Mouse (Mus musculus): ENCODE measurements around the gene Vmn1r195. TPM values are rescaled to one million over a fixed set of nuclear protein-coding genes. Genes with fewer than 3 reads are reported as not detected.
"Not testable (repeated sequence)": the region's sequence is repeated elsewhere in the genome, so short reads cannot be mapped to it uniquely, and the experiment has no call there.

Vmn1r195 gene
- polyA plus RNA-seq (2015; fragmentation: Nextera tagmentation; extraction: Ambion mirVana): not detected in 2 replicates

DNA sequence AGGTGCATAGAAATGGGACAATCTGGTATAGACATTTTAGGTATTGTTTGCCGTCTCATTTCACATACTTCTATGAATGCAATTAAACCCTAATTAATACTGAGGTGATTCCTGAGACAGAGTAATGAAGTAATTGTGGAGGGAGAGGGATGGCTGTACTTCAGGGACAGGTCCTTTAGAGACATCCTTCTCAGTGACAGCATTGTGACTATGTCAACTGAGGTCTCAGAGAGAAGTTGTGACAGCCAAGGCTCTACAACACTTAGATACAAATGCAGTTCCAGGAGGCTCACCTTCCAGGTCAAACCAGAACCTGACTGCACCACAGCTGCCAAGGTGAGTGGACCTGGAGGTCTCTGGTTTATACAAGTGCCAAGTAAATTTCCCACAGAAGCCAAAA, at the start of gene Vmn1r195:
Gene Vmn1r195 (plus strand): TSS at position 301 of the 400 bp plus-strand sequence.
- not testable (repeated sequence) for H3K9me3 ChIP-seq (ENCODE audit: control insufficient read depth); H3K9ac ChIP-seq (ENCODE audit: low read depth, low read length); ATAC-seq; H3K4me1 ChIP-seq (replicated peaks; ENCODE audit: control insufficient read depth, insufficient read depth, low read length); H3K27ac ChIP-seq (ENCODE audit: low read depth, low read length); H3K36me3 ChIP-seq (ENCODE audit: control insufficient read depth, insufficient read depth); H3K27me3 ChIP-seq (replicated peaks; ENCODE audit: control insufficient read depth, insufficient read depth, low read length); H3K4me2 ChIP-seq (replicated peaks; ENCODE audit: low read depth); H3K4me3 ChIP-seq (ENCODE audit: low read depth, low read length)
- WGBS: 96% methylated on average over 1 of the region's 1 CpGs

- not testable (repeated sequence) for H3K4me3 ChIP-seq (ENCODE audit: low read depth, low read length); H3K36me3 ChIP-seq (ENCODE audit: control insufficient read depth, insufficient read depth); H3K9ac ChIP-seq (ENCODE audit: low read depth, low read length); H3K4me2 ChIP-seq (replicated peaks; ENCODE audit: low read depth); H3K27me3 ChIP-seq (replicated peaks; ENCODE audit: control insufficient read depth, insufficient read depth, low read length); H3K4me1 ChIP-seq (replicated peaks; ENCODE audit: control insufficient read depth, insufficient read depth, low read length); H3K27ac ChIP-seq (ENCODE audit: low read depth, low read length); H3K9me3 ChIP-seq (ENCODE audit: control insufficient read depth); ATAC-seq
- WGBS: 91% methylated on average over 1 of the region's 1 CpGs
Observed at GRCm38 (mm10) chr13:22223060-22223459, 47.3 kb upstream of the Vmn1r195 start, which contains the start of gene Vmn1r193. Gene Vmn1r193 (minus strand): TSS chr13:22223160.

GRCm38 (mm10) chr13:22243915-22244314, 26.4 kb upstream of the Vmn1r195 start, which contains the start of gene Vmn1r194:
Gene Vmn1r194 (plus strand): TSS chr13:22244215.
- H3K4me2 ChIP-seq (replicated peaks; ENCODE audit: low read depth): no peak within 1 kb of the TSS
- ATAC-seq: no peak
- no peaks in the 10 kb centered on the region for H3K36me3 ChIP-seq (ENCODE audit: control insufficient read depth, insufficient read depth)
- H3K9me3 ChIP-seq (ENCODE audit: control insufficient read depth): no peaks in the 10 kb centered on the region
- no peak for TF ChIP-seq CTCF (IDR thresholded peaks at IDR 0.05; ENCODE audit: low read depth)
- WGBS: 47% methylated on average over 1 of the region's 1 CpGs
- no peak within 1 kb of the TSS for H3K9ac ChIP-seq (ENCODE audit: low read depth, low read length)
- H3K4me1 ChIP-seq (replicated peaks; ENCODE audit: control insufficient read depth, insufficient read depth, low read length): no peaks in the 10 kb centered on the region
- no peak within 1 kb of the TSS for H3K4me3 ChIP-seq (ENCODE audit: low read depth, low read length)
- H3K27ac ChIP-seq (ENCODE audit: low read depth, low read length): no peak within 1 kb of the TSS
- no peaks in the 10 kb centered on the region for H3K27me3 ChIP-seq (replicated peaks; ENCODE audit: control insufficient read depth, insufficient read depth, low read length)

DNA sequence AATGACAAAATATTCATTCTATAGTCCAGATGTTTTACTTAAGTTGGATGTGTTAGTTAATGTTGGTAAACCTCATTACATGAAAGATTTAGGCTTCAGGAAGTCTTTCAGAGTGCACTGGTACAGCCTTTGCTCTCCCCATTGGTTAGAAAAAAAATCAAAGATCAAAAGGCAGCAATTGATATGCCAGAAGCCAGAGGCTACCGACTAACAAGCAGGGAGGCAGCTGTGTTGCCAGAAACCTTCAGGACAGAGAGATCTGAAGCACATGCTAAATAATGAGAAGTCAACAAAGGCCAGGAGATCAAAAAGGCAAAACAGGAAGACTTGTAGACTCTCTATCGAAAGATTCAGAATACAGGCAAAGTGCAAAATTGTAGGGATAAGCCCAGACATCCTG, 1.4 kb downstream of the Vmn1r195 start:
- no peak for ATAC-seq
- Histone ChIP-seq H3K36me3 (ENCODE audit: control insufficient read depth, insufficient read depth) (no peaks in the 10 kb centered on the region), H3K27ac (ENCODE audit: low read depth, low read length) (no peak overlapping the region), H3K4me1 (replicated peaks; ENCODE audit: control insufficient read depth, insufficient read depth, low read length) (no peaks in the 10 kb centered on the region), H3K9me3 (ENCODE audit: control insufficient read depth) (no peaks in the 10 kb centered on the region), H3K9ac (ENCODE audit: low read depth, low read length) (no peak overlapping the region), H3K4me3 (ENCODE audit: low read depth, low read length) (no peak overlapping the region), H3K4me2 (replicated peaks; ENCODE audit: low read depth) (no peak overlapping the region), H3K27me3 (replicated peaks; ENCODE audit: control insufficient read depth, insufficient read depth, low read length) (no peaks in the 10 kb centered on the region)
- no peak for TF ChIP-seq CTCF (IDR thresholded peaks at IDR 0.05; ENCODE audit: low read depth)
- WGBS: 42% methylated on average over 2 of the region's 2 CpGs

DNA sequence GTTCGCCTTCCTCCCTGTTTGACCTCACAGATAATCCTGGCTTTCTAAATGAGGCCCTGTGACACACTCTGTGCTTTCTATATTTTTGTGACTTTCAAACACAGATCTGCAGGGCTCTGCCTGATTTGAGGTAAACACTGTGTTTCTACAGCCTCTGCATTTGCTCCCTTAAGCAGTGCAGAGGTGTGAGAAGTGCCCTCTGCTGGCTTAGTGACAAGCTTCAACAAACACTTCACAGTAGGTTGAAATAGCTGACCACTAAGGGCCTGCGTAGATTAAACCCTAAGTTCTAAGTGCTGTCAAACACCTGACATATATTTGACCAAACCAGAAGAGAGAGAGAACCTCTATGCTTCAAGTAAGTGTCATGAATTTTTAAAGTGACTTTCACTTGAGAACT, 14.3 kb downstream of the Vmn1r195 start:
- 64% methylated on average over 2 of the region's 2 CpGs for WGBS
- H3K27ac ChIP-seq (ENCODE audit: low read depth, low read length): no peak overlapping the region
- H3K27me3 ChIP-seq (replicated peaks; ENCODE audit: control insufficient read depth, insufficient read depth, low read length): no peaks in the 10 kb centered on the region
- no peak for ATAC-seq
- H3K36me3 ChIP-seq (ENCODE audit: control insufficient read depth, insufficient read depth): no peaks in the 10 kb centered on the region
- TF ChIP-seq CTCF (IDR thresholded peaks at IDR 0.05; ENCODE audit: low read depth): peak; percentile 52
- H3K9me3 ChIP-seq (ENCODE audit: control insufficient read depth): no peaks in the 10 kb centered on the region
- H3K4me3 ChIP-seq (ENCODE audit: low read depth, low read length): no peak overlapping the region
- H3K4me1 ChIP-seq (replicated peaks; ENCODE audit: control insufficient read depth, insufficient read depth, low read length): no peaks in the 10 kb centered on the region
- H3K4me2 ChIP-seq (replicated peaks; ENCODE audit: low read depth): no peak overlapping the region
- no peak overlapping the region for H3K9ac ChIP-seq (ENCODE audit: low read depth, low read length)

DNA sequence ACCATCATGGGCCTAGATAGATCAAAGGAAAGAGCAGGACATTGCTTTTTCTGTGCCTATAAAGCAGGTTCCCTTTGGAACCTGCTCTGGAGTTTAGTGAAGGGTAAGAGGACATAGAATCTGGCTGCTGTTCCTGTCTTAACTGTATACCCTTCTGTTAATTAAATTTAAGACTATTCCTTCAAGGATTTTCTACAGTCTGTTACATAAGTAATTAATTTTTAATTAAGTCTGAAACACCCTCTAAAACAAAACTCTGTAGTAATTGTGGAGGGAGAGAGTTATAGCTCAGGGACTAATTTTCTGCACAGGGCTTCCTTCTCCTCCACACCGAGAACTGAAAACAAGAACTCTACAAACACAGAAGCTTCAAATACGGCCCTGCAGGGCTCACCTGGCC, 19.3 kb downstream of the Vmn1r195 start, which contains the start of gene Vmn1r196:
Gene Vmn1r196 (plus strand): TSS at position 301 of the 400 bp plus-strand sequence.
- WGBS: 65% methylated on average over 2 of the region's 2 CpGs
- Histone ChIP-seq H3K9ac (ENCODE audit: low read depth, low read length) (no peak within 1 kb of the TSS), H3K4me3 (ENCODE audit: low read depth, low read length) (no peak within 1 kb of the TSS), H3K36me3 (ENCODE audit: control insufficient read depth, insufficient read depth) (no peaks in the 10 kb centered on the region), H3K4me2 (replicated peaks; ENCODE audit: low read depth) (no peak within 1 kb of the TSS), H3K27ac (ENCODE audit: low read depth, low read length) (no peak within 1 kb of the TSS), H3K27me3 (replicated peaks; ENCODE audit: control insufficient read depth, insufficient read depth, low read length) (no peaks in the 10 kb centered on the region), H3K4me1 (replicated peaks; ENCODE audit: control insufficient read depth, insufficient read depth, low read length) (no peaks in the 10 kb centered on the region), H3K9me3 (ENCODE audit: control insufficient read depth) (no peaks in the 10 kb centered on the region)
- ATAC-seq: no peak
- TF ChIP-seq CTCF (IDR thresholded peaks at IDR 0.05; ENCODE audit: low read depth): no peak

GRCm38 (mm10) chr13:22308075-22308474, 37.8 kb downstream of the Vmn1r195 start:
- H3K36me3 ChIP-seq (ENCODE audit: control insufficient read depth, insufficient read depth); H3K4me3 ChIP-seq (ENCODE audit: low read depth, low read length); H3K9ac ChIP-seq (ENCODE audit: low read depth, low read length); H3K4me1 ChIP-seq (replicated peaks; ENCODE audit: control insufficient read depth, insufficient read depth, low read length); H3K27me3 ChIP-seq (replicated peaks; ENCODE audit: control insufficient read depth, insufficient read depth, low read length); ATAC-seq; H3K9me3 ChIP-seq (ENCODE audit: control insufficient read depth); H3K4me2 ChIP-seq (replicated peaks; ENCODE audit: low read depth); H3K27ac ChIP-seq (ENCODE audit: low read depth, low read length): not testable (repeated sequence)
- WGBS: 71% methylated on average over 5 of the region's 5 CpGs
